Comparison of ENCODE assay signal across 12 mouse cellular contexts in genomic region chr17:48430394-48430793, GRCm38 (mm10). TPM values are rescaled to one million over a fixed set of nuclear protein-coding genes. Genes with fewer than 3 reads are reported as not detected.
DNase-seq lines count a peak whose midpoint lies in the region; ATAC-seq and TF ChIP-seq lines count a peak whose summit lies in the region.
"Had no signal": no experiment of that assay in that cellular context is flagged by ENCODE, and none has a peak within 500 bp of the region (broad histone marks: within the 10 kb centered on the region; RNA-seq: fewer than 3 reads in every experiment).

No protein-coding gene starts in this region.

- ATAC-seq in kidney, embryonic 16.5 days (ENCODE audit: low FRiP score, low TSS enrichment): no peak
- no peak for ATAC-seq in embryonic facial prominence, embryonic 13.5 days (ENCODE audit: insufficient number of reproducible peaks, insufficient read depth, low FRiP score, low TSS enrichment, low read depth)
- no peak for ATAC-seq in activated CD4-positive, CD25-positive, alpha-beta regulatory T cell, adult 4 months
- no peak for ATAC-seq in erythroblast, adult 5-6 weeks (replicated peaks; ENCODE audit: low FRiP score, poor library complexity, severe bottlenecking)
- ATAC-seq: midbrain, embryonic 13.5 days had no signal

- no peak overlapping the region for H3K4me3 ChIP-seq in kidney, embryonic 16.5 days (ENCODE audit: low read length)
- no peak overlapping the region for H3K4me3 ChIP-seq in embryonic facial prominence, embryonic 13.5 days
- H3K4me3 ChIP-seq in myocyte: peak overlapping the region; percentile 21
- H3K4me3 ChIP-seq: left cerebral cortex, adult 2 months; midbrain, embryonic 13.5 days had no signal

- 0 out of 2 replicates have a peak overlapping the region, but pooled peaks have one; percentile 44 for H3K9ac ChIP-seq in kidney, embryonic 16.5 days (replicated peaks; ENCODE audit: low read length)
- no peak overlapping the region for H3K9ac ChIP-seq in embryonic facial prominence, embryonic 13.5 days
- H3K9ac ChIP-seq: midbrain, embryonic 13.5 days had no signal

- WGBS in kidney, embryonic 16.5 days: 20% methylated on average over 5 of the region's 5 CpGs
- 26% methylated on average over 5 of the region's 5 CpGs for WGBS in embryonic facial prominence, embryonic 13.5 days

- no peaks in the 10 kb centered on the region for H3K9me3 ChIP-seq in kidney, embryonic 16.5 days (ENCODE audit: low read length)
- no peaks in the 10 kb centered on the region for H3K9me3 ChIP-seq in embryonic facial prominence, embryonic 13.5 days
- H3K9me3 ChIP-seq: midbrain, embryonic 13.5 days had no signal

- H3K27me3 ChIP-seq in kidney, embryonic 16.5 days (ENCODE audit: insufficient read depth, low read length): no peaks in the 10 kb centered on the region
- no peaks in the 10 kb centered on the region for H3K27me3 ChIP-seq in embryonic facial prominence, embryonic 13.5 days
- no peaks in the 10 kb centered on the region for H3K27me3 ChIP-seq in myocyte (ENCODE audit: control insufficient read depth, insufficient read depth, insufficient read length)
- H3K27me3 ChIP-seq: midbrain, embryonic 13.5 days had no signal

- H3K27ac ChIP-seq in kidney, embryonic 16.5 days (ENCODE audit: low read length): peak overlapping the region; percentile 15; the same call in 1 of the 2 replicates
- 0 out of 2 replicates have a peak overlapping the region, but pooled peaks have one; percentile 39 for H3K27ac ChIP-seq in embryonic facial prominence, embryonic 13.5 days
- H3K27ac ChIP-seq: left cerebral cortex, adult 2 months; midbrain, embryonic 13.5 days had no signal

- H3K4me2 ChIP-seq in kidney, embryonic 16.5 days (replicated peaks; ENCODE audit: low read depth, low read length): no peak overlapping the region
- no peak overlapping the region for H3K4me2 ChIP-seq in embryonic facial prominence, embryonic 13.5 days
- H3K4me2 ChIP-seq in myocyte (ENCODE audit: low read depth): peak overlapping the region; percentile 69
- H3K4me2 ChIP-seq: midbrain, embryonic 13.5 days had no signal

- H3ac ChIP-seq in myocyte (ENCODE audit: control insufficient read depth, insufficient read length): no peak overlapping the region

- no peak for TF ChIP-seq POLR2A in myocyte (IDR thresholded peaks at IDR 0.05; ENCODE audit: insufficient read length, low read depth)

- H3K4me1 ChIP-seq in kidney, embryonic 16.5 days (ENCODE audit: insufficient read depth, low read length): peaks cover 46% of the 10 kb centered on the region
- peaks cover 20% of the 10 kb centered on the region for H3K4me1 ChIP-seq in embryonic facial prominence, embryonic 13.5 days

- H3K79me2 ChIP-seq in myocyte (ENCODE audit: control insufficient read depth, insufficient read depth): peaks cover 8% of the 10 kb centered on the region

- DNase-seq in kidney, postnatal 25 days: no peak
- peak; percentile 48 for DNase-seq in heart, postnatal 4 days
- DNase-seq in left cerebral cortex, adult 9 months (ENCODE audit: low spot score in 2 of 2): no peak
- DNase-seq: adrenal gland, postnatal 10 days; cerebellum, adult 18-20 months had no signal

- no peaks in the 10 kb centered on the region for H3K36me3 ChIP-seq in kidney, embryonic 16.5 days (ENCODE audit: insufficient read depth, low read length)
- no peaks in the 10 kb centered on the region for H3K36me3 ChIP-seq in embryonic facial prominence, embryonic 13.5 days
- no peaks in the 10 kb centered on the region for H3K36me3 ChIP-seq in myocyte (ENCODE audit: control insufficient read depth, insufficient read depth)
- H3K36me3 ChIP-seq: midbrain, embryonic 13.5 days had no signal

TF ChIP-seq in myocyte, 11 proteins besides CTCF, POLR2A, EP300 and RAD21:
- TF ChIP-seq CEBPB (IDR thresholded peaks at IDR 0.05; ENCODE audit: insufficient read depth, poor library complexity, severe bottlenecking) (no peak), MYOD1 (IDR thresholded peaks at IDR 0.05; ENCODE audit: control insufficient read depth in 1 of 3, insufficient read length in 2 of 3, low read depth in 2 of 3) (peak; percentile 83 to 89 (median 84)), SRF (IDR thresholded peaks at IDR 0.05; ENCODE audit: control insufficient read depth, insufficient read length, low read depth) (no peak), USF1 (IDR thresholded peaks at IDR 0.05; ENCODE audit: low read depth) (no peak), TCF12 (IDR thresholded peaks at IDR 0.05; ENCODE audit: insufficient read depth, poor library complexity, severe bottlenecking) (peak; percentile 29), REST (IDR thresholded peaks at IDR 0.05; ENCODE audit: insufficient read depth, insufficient read length) (no peak), MAX (IDR thresholded peaks at IDR 0.05; ENCODE audit: low read depth) (no peak), TCF3 (IDR thresholded peaks at IDR 0.05; ENCODE audit: insufficient read length, low read depth) (no peak), MYOG (IDR thresholded peaks at IDR 0.05; ENCODE audit: control insufficient read depth in 1 of 3, insufficient read depth in 1 of 3, insufficient read length in 2 of 3, low read depth in 2 of 3) (peak in 2 of 3 experiments; percentile 63 to 71), E2F4 (IDR thresholded peaks at IDR 0.05; ENCODE audit: insufficient read depth) (no peak), POLR2AphosphoS2 (IDR thresholded peaks at IDR 0.05; ENCODE audit: insufficient read length, low read depth) (no peak)

RNA-seq across cellular contexts. Expression of gene Apobec2, which starts 2.3 kb away (rescaled TPM):
- 2.6 and 2.7 TPM in 2 replicates for polyA plus RNA-seq in kidney, embryonic 16.5 days (2015; fragmentation: Nextera tagmentation; extraction: Ambion mirVana)
- 2.9 TPM in 2 replicates for polyA plus RNA-seq in embryonic facial prominence, embryonic 13.5 days (2015; fragmentation: Nextera tagmentation; extraction: Ambion mirVana)
- total RNA-seq in heart, postnatal 4 days (2021): 100 to 1,000 TPM; 207 to 216 TPM
- polyA plus RNA-seq in myocyte (2012; fragmentation: generic; extraction: Trizol): 122 TPM
- 1 to 10 TPM; 2.8 to 3.0 TPM for polyA plus RNA-seq in activated CD4-positive, CD25-positive, alpha-beta regulatory T cell, adult 4 months (2017; shearing (Covaris generic))
- not detected in 2 replicates for total RNA-seq in erythroblast, adult 5-6 weeks (2015; ENCODE audit: low replicate concordance)
- not detected in 2 replicates for total RNA-seq in erythroblast, adult 5-6 weeks (2017; ENCODE audit: low replicate concordance)
- total RNA-seq: left cerebral cortex, adult 2 months had no signal

RNA-seq across cellular contexts. Expression of gene Oard1, which starts 20.6 kb away (rescaled TPM):
- 70.2 and 77.9 TPM in 2 replicates for polyA plus RNA-seq in kidney, embryonic 16.5 days (2015; fragmentation: Nextera tagmentation; extraction: Ambion mirVana)
- 53.5 and 57.6 TPM in 2 replicates for polyA plus RNA-seq in embryonic facial prominence, embryonic 13.5 days (2015; fragmentation: Nextera tagmentation; extraction: Ambion mirVana)
- total RNA-seq in heart, postnatal 4 days (2021): 10 to 100 TPM; 14.5 to 14.6 TPM
- polyA plus RNA-seq in myocyte (2012; fragmentation: generic; extraction: Trizol): 7.5 TPM
- polyA plus RNA-seq in activated CD4-positive, CD25-positive, alpha-beta regulatory T cell, adult 4 months (2017; shearing (Covaris generic)): 10 to 100 TPM; 80.8 to 86.1 TPM
- 28.2 and 32.1 TPM in 2 replicates for total RNA-seq in erythroblast, adult 5-6 weeks (2015; ENCODE audit: low replicate concordance)
- total RNA-seq in erythroblast, adult 5-6 weeks (2017; ENCODE audit: low replicate concordance): 31.6 and 34.2 TPM in 2 replicates

RNA-seq across cellular contexts. Expression of gene Nfya, which starts 20.7 kb away (rescaled TPM):
- polyA plus RNA-seq in kidney, embryonic 16.5 days (2015; fragmentation: Nextera tagmentation; extraction: Ambion mirVana): 16.6 and 18.9 TPM in 2 replicates
- 16.0 and 18.9 TPM in 2 replicates for polyA plus RNA-seq in embryonic facial prominence, embryonic 13.5 days (2015; fragmentation: Nextera tagmentation; extraction: Ambion mirVana)
- 10 to 100 TPM; 29.0 to 33.2 TPM for total RNA-seq in heart, postnatal 4 days (2021)
- polyA plus RNA-seq in myocyte (2012; fragmentation: generic; extraction: Trizol): 17.0 TPM
- polyA plus RNA-seq in activated CD4-positive, CD25-positive, alpha-beta regulatory T cell, adult 4 months (2017; shearing (Covaris generic)): 10 to 100 TPM in 1 of 2 experiments, 1 to 10 TPM in 1; 9.6 to 11.9 TPM
- 44.0 and 47.2 TPM in 2 replicates for total RNA-seq in erythroblast, adult 5-6 weeks (2015; ENCODE audit: low replicate concordance)
- total RNA-seq in erythroblast, adult 5-6 weeks (2017; ENCODE audit: low replicate concordance): 30.6 and 42.7 TPM in 2 replicates

RNA-seq across cellular contexts. Expression of gene Tspo2, which starts 20.9 kb away (rescaled TPM):
- polyA plus RNA-seq in kidney, embryonic 16.5 days (2015; fragmentation: Nextera tagmentation; extraction: Ambion mirVana): 1.7 and 2.0 TPM in 2 replicates
- 1.3 and 2.9 TPM in 2 replicates for polyA plus RNA-seq in embryonic facial prominence, embryonic 13.5 days (2015; fragmentation: Nextera tagmentation; extraction: Ambion mirVana)
- total RNA-seq in heart, postnatal 4 days (2021): under 1 TPM; 0.36 to 0.47 TPM
- not detected for polyA plus RNA-seq in myocyte (2012; fragmentation: generic; extraction: Trizol)
- 1 to 10 TPM in 1 of 2 experiments, not detected in 1; 3.6 TPM for polyA plus RNA-seq in activated CD4-positive, CD25-positive, alpha-beta regulatory T cell, adult 4 months (2017; shearing (Covaris generic))
- total RNA-seq in erythroblast, adult 5-6 weeks (2015; ENCODE audit: low replicate concordance): 503 and 549 TPM in 2 replicates
- 671 and 837 TPM in 2 replicates for total RNA-seq in erythroblast, adult 5-6 weeks (2017; ENCODE audit: low replicate concordance)
- total RNA-seq: left cerebral cortex, adult 2 months had no signal

RNA-seq across cellular contexts. Expression of gene Unc5cl, which starts 24.3 kb away (rescaled TPM):
- 8.3 and 8.8 TPM in 2 replicates for polyA plus RNA-seq in kidney, embryonic 16.5 days (2015; fragmentation: Nextera tagmentation; extraction: Ambion mirVana)
- polyA plus RNA-seq in embryonic facial prominence, embryonic 13.5 days (2015; fragmentation: Nextera tagmentation; extraction: Ambion mirVana): 0.08 and 0.30 TPM in 2 replicates
- total RNA-seq in heart, postnatal 4 days (2021): under 1 TPM; 0.14 to 0.21 TPM
- not detected for polyA plus RNA-seq in myocyte (2012; fragmentation: generic; extraction: Trizol)
- polyA plus RNA-seq in activated CD4-positive, CD25-positive, alpha-beta regulatory T cell, adult 4 months (2017; shearing (Covaris generic)): 10 to 100 TPM; 19.0 to 19.1 TPM
- total RNA-seq in erythroblast, adult 5-6 weeks (2015; ENCODE audit: low replicate concordance): 56.8 and 60.7 TPM in 2 replicates
- total RNA-seq in erythroblast, adult 5-6 weeks (2017; ENCODE audit: low replicate concordance): 32.9 and 47.0 TPM in 2 replicates

Comparison
In these comparisons a context has a peak if more than half of its experiments do, and no peak if none do; other contexts are left out.
1. RNA of gene Apobec2, which starts 2.3 kb away (polyA plus RNA-seq): 122 TPM in myocyte (single experiment); 2.8 to 3.0 TPM in activated CD4-positive, CD25-positive, alpha-beta regulatory T cell, adult 4 months, 2.9 TPM in embryonic facial prominence, embryonic 13.5 days and 2.6 to 2.7 TPM in kidney, embryonic 16.5 days; every median in the first group is over 10 times any median in the second.